Mouse (Mus musculus) erythroid progenitor cell, adult 5-6 weeks (primary cell): ENCODE data around the gene Pip5k1c. TPM values are rescaled to one million over a fixed set of nuclear protein-coding genes. Genes with fewer than 3 reads are reported as not detected.
A peak's percentile ranks its signal among the peaks of the same experiment; 100 is the strongest.

Experiments used
- ATAC-seq: replicated peaks from 2 replicates; pipeline ENCODE4 v1.8.0; 2016; ENCODE audit warnings: moderate number of reproducible peaks, mild to moderate bottlenecking, moderate TSS enrichment, inconsistent platforms; ENCODE audit not compliant: poor library complexity, low FRiP score, severe bottlenecking
- total RNA-seq, 2 experiments: library from RNA; stranded (forward) in 1 of 2; stranded (reverse) in 1 of 2; fragments of 150-400 nt in 1 of 2; fragments of 186-747, 209-891 nt in 1 of 2; gene quantifications; 2 replicates each; pipeline versions ENCODE4 v1.2.3 to v1.2.4; 2015 to 2017; ENCODE audit warnings: low replicate concordance in 2 of 2

Pip5k1c gene
- total RNA-seq, 2 experiments from 2014 or later = 13.0 to 14.7 TPM

DNA sequence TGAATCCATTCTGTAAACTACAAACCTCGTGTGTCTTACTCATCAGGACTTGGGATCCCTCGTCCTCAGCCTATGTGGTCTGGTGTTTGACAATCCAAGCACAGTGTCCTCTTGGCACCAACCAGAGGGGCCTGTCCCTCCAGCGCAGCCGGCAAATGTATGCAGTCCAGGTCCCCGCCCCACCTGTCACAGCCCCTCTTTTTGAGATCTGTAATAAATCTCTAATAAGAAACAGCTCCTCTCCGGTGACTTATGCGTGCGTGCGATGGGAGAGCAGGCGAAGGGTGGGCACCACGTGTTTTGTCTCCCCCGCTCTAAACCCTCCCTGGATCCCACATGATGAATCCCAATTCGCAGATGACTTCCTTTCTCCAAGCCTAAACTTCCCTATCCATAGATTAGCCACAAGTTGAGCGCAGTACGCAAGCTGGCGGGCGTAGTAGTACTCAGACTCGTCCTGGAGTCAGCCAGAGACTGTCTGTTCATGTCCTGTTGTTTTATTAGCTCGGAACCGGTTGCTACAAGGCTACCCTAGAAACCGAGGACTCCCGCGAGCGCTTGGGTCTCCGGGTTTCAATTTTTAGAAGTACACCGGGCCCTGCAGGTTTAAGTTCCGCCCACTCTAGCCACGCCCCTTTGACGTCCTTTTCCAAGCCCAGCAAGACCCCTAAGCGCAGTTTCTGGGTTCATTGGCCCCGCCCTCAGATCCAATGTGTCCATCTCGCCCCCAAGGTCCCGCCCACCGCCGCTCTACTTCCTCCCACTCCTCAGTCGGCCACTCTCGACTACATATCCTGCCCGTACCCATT lies 27.2 kb downstream of the Pip5k1c start:
- peak; percentile 53 for ATAC-seq

DNA sequence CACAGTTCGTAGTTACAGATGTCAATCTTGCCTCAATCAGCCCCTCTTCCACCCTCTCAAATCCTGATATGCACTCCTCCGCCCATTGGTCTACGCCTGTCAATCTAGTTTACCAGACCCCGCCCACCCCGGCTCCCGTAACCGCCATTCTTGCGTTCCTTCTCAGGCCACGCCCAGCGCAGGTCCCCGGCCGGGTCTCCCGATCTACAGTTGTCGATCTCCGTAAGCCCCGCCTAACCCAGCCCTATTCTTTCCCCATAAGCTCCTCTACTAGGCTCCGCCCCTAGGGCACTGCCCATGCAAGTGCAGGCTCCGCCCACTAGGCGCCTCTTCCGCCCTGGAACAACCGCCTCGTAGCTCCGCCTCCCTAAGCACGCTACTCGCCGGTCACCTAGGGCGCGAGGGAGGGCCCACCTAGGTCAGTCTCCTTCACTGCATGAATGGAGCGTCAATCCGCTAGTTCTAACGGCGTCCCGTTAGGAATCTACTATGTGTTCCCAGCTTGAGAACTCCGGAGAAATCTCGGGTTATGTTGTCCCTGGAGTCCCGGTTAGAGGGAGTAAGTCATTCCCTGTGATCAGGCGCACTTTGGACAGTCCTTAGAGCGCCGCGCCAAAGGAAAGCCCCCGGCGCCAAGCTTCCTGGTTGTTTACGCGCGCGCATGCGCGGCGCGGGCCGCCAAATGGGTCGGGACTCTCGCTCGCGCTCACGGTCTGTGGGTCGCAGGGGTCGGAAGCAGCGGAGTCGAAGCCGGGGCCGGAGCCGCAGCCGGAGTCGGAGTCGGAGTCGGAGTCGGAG lies 28.0 kb downstream of the Pip5k1c start, which contains the start of gene Cactin:
Gene Cactin, plus strand, starts transcription at position 554 of the 798 bp plus-strand sequence.
- peak; percentile 84 for ATAC-seq

DNA sequence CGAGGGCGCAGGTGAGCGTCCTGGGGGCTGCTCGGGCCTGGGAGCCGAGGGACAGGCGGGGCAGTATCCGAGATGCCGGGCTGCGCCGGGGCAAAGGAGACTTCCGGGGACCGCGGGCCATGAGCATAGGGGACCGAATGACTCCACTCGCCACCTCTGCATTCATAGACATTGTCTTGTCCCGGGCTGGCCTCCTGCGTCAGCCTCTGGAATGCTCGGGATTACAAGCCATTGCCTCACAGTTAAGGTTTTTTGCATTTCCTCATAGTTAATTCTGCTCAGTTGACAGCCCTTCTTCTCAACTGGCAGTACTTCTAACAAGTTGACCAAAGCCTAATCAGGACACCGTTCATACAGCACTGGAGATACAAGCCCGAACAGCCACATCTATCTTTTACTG lies 28.7 kb downstream of the Pip5k1c start:
- no peak for ATAC-seq

DNA sequence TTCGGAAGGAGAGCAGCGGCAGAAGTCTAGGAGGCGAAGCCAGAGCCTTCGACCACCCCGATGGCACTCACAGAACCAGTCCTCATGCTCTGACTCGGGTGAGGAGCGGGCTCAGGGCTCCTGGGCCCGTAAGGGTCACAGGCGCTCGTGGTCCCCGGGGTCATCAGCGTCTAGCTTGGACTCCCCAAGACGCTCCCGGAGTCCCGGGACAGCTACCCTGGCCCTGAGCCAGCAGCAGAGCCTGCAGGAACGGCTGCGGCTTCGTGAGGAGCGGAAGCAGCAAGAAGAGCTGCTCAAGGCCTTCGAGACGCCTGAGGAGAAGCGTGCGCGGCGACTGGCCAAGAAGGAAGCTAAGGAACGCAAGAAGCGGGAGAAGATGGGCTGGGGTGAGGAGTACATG lies 29.7 kb downstream of the Pip5k1c start:
- ATAC-seq = no peak

DNA sequence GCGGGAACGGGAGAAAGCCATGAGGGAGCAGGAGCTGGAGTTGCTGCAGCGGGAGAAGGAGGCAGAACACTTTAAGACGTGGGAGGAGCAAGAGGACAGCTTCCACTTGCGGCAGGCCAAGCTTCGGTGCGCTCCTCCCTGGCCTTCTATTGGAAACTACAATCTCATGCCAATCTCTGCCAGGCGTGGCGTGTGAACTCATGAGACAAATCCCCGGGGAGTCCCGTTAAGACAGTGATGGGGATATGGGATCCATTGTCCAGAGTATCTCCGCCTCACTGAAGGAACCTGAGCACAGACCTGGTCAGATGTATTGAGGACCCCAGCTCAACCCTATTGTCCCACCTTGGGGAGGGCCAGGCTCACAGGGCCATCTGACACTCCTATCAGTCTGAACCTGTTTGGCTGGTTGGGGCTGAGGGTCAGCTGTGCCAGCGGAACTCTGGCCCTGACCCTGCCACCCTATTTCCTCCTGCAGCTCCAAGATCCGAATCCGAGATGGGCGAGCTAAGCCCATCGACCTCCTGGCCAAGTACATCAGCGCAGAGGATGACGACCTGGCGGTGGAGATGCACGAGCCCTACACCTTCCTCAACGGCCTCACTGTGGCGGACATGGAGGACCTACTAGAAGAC lies 30.5 kb downstream of the Pip5k1c start:
- no peak for ATAC-seq

DNA sequence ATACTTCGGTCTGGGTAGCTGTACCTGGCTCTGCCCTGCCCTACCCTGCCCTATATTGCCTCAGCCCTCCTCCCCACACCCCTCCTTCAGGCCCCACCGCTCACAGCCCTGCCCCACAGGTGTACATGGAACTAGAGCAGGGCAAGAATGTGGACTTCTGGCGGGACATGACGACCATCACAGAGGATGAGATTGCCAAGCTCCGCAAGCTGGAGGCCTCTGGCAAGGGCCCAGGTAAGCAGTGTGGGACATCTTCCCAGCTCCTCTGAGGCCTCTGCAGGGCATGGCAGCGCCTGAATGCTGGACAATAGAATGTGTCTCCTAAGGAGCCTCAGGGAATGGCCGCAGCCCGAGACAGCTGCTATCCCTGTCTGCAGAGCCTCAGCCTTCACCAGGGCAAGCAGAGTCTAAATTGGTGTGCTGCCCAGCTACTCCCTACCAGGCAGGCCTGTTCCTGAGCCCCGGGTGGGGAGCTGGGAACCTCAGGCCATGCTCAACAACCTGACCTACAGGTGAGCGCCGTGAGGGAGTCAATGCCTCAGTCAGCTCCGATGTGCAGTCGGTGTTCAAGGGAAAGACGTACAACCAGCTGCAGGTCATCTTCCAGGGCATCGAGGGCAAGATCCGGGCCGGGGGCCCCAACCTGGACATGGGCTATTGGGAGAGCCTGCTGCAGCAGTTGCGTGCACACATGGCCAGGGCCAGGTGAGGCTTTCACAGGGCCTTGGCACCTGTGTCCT lies 31.2 kb downstream of the Pip5k1c start:
- ATAC-seq = no peak

DNA sequence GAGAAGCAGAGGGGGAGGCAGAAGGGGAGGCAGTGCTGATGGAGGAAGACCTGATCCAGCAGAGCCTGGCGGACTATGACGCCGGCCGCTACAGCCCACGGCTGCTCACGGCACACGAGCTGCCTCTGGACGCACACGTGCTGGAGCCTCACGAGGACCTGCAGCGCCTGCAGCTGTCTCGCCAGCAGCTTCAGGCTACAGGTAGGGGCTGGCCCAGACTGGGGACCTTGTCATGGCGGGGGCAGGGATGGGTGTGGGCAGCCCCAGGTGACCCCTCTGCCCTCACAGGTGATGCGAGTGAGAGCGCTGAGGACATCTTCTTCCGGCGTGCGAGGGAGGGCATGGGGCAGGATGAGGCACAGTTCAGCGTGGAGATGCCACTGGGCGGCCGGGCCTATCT lies 32.4 kb downstream of the Pip5k1c start:
- no peak for ATAC-seq

DNA sequence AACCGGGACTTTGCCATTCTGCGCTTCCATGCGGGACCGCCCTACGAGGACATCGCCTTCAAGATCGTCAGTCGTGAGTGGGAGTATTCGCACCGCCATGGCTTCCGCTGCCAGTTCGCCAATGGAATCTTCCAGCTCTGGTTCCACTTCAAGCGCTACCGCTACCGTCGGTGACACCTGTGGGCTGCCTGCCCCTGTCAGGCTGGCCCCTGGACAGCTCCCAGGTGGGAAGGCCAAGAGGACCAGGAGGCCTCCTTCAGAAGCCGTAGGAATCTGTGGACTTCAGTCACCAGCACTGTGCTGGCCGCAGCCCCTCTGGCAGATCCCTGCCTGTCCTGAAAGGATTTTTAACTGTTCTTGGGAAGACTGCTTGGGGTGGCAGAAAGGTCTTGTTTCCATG lies 33.0 kb downstream of the Pip5k1c start:
- no peak for ATAC-seq

DNA sequence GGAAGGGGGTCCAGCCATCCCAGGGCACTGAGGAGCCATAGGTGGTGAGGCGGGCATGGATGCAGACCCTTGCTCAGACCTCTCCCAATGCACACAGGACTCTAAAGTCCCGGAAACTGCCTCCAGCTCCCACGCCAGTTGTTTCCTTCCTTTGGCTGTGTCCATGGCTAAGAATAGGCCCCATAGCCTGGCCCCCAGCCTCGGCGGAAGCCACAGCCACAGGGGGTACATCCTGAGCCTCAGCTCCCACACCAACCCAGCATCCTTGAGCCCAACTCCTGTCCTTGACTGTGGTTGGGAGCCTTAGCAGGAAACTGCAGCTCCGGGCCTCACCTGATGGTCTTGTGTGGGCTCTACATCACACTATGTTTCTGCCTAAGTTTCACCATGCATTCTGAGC lies 34.1 kb downstream of the Pip5k1c start:
- no peak for ATAC-seq

DNA sequence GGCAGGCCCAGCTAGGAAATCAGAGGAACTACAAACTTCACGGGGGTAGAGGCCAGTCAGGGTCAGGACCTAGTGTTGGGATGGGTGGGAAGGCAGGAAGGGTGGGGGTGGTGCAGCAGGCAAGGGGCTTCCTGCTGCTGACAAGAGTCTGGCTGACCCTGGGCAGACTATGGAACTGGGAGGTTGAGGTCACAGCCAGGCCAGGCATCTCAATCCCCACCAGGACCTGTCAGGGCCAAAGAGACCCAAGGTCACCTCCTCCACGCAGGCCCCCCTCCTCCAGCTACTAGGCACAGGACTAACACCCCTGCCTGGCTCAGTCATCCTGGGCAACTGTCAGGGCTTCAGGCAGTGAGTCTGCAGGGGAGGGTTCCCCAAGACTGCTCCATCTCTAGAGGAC lies 35.2 kb downstream of the Pip5k1c start:
- no peak for ATAC-seq

DNA sequence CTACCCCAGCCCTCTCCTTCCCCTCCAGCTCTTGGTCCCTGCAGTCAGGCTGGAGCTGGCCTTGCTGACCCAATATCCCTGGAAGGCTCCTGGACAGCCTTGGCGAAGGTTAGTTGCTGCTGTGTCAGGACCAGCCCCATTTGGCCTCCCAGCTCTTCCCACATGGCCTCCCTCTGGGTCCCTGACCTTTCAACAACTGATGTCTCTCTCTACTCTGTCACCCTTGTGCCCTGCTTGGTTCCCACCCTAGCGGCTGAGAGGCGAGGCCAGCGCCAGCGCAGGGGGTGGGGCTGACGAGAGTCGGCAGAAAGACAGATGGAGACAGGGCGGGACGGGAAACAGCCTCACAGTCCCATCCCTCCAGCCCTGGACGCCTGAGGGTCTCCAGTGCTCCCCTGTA lies 35.6 kb downstream of the Pip5k1c start, which contains the start of gene Tbxa2r:
Gene Tbxa2r, plus strand, starts transcription at position 346 of the 400 bp plus-strand sequence.
- 0 out of 2 replicates have a peak, but pooled peaks have one; percentile 17 for ATAC-seq

DNA sequence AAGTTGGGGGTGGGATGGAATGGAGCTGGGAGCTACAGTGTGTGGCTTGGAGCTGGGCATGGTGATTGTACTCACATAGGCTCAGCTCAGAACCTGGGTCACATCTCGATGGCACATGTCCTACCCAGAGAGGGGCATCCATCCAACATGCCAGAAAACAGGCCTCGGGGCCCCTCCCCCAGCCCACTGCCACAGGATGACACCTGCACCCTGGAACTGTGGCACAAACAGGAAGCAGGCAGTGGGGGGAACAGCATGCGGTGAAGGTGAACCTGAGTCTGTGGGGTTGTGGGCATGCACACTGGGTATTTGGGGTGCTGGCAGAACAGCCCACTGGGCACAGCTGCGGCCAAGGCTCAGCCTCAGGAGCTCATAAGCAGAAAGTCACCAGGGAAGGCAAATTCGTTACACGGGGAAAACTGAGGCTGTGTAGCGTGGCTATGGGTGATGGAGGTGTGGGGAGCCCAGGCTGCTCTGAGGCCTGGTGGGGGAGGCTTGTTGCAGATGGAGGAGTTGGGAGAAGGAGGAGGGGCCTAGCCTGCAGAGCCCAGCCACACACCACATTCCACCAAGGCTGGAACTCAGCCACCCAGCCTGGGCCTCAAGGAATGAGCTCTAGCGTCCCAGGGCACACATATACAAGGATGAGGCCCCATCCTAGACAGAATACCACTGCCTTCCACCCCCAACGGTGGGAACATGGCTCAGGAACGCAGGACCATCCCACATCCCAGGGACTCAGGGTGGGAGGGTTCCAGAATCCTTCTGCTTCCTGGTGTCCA lies 36.6 kb downstream of the Pip5k1c start:
- ATAC-seq = no peak

DNA sequence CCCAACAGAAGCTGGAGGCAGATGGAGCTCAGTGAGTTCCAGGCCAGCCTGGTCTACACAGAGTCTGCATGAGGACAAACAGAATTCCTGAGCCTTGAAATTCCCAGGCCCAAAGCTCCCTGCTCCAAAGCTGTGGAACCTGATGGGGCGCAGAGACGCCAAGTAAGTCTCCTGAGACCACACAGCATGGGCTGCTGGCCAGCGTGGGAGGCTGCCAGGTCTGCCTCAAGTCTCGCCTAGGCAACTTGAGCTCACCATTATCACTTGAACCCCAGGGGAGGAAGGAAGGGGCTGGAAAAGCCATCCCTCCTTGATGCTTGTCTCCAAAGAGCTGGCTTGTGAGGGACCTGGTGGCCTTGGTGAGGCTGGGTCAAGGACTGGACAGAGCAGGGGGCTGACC lies 37.2 kb downstream of the Pip5k1c start:
- ATAC-seq = no peak

DNA sequence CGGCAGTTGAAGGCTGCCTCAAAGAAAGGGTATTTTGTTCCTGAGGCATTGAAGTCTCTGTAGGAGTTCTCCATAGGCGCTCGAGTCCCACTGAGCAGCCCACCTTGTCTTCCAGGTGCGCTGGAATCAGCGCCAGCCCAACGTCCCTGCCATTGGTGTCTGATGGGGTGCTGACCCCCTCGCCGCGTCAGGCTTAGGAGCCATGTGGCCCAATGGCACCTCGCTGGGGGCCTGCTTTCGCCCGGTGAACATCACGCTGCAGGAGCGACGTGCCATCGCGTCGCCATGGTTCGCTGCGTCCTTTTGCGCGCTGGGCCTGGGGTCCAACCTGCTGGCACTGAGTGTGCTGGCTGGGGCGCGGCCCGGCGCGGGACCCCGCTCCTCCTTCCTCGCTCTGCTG lies 39.5 kb downstream of the Pip5k1c start:
- ATAC-seq = no peak

DNA sequence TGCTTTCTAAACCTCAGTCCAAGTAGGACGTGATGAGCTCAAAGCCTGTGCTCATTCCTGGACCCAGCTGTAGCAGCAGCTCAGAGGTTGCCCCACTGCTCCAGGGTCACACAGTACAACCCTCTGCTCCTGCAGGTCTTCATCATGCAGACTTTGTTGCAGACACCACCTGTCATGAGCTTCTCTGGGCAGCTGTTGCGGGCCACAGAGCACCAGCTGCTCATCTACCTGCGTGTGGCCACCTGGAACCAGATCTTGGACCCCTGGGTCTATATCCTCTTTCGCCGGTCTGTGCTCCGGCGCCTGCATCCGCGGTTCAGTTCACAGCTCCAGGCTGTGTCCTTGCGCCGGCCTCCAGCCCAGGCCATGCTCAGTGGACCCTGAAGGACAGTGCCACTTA lies 41.6 kb downstream of the Pip5k1c start:
- ATAC-seq = no peak

DNA sequence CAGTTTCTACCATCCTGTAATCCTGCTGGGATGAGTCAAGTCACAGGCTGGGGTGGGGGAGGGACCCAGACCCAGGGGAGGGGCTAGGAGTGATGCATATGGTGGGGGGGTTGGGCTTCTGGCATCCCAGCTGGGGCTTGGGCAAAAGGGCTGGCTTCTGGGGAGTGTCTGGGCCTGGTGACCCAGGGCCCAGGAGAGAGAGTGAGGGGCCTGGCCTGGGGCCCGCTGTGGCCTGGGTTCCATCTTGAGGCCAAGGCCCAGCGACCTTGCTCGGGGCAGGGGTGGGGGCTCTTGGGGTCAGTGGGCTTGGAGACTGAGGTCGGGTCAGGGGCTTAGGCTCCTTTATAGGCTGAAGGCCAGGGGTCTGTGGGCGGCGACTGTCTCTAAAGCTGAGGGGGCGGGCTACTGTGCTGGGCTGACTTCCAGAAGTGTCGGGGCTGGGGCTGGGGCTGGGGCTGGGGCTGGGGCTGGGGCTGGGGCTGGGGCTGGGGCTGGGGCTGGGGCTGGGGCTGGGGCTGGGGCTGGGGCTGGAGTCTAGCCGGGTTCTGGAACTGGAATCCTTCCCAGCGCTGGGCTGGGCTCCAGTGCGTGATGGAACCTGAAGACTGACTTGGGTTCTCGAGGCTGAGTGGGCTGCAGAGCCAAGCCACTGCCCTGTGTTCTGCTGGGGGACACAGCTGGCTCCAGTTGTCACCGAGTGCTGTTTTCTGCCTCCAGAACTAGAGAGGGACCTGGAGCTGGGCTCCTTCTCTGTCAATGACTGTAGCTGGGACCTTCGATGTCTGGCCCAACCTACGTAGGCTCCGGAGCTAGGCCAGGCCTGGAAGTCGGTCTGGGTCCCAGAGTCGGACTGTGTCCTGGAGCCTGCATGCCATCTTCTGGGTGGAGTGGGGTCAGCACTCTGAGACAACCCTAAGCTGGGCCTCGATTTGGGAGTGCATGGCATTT lies 42.9 kb downstream of the Pip5k1c start:
- ATAC-seq = no peak

DNA sequence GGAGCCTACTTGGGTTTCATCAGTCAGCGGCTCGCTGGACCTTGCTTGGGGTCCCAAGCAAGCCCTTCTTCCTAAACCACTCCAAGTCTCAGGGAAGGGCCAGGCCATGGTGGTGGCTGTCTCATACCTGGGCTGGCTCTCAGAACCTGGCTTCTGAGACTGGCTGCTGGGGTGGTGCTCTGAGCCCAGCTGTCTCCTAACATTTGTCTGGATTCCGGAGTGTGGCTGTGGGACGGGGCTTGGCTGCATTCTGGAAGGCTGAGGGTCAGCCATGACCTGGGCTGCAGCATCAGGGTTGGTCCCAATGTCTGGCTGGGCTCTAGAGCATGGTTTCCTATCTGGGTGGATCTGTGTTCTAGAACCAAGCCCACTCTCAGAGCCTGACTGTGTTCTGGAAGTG lies 43.8 kb downstream of the Pip5k1c start:
- ATAC-seq = no peak
